Mouse (Mus musculus): ENCODE results near the gene Hectd3. TPM values are rescaled to one million over a fixed set of nuclear protein-coding genes. Genes with fewer than 3 reads are reported as not detected.

Hectd3 gene
- 19.9 TPM for polyA plus RNA-seq (2014; fragmentation: Illumina TruSeq; extraction: RNeasy Lipid Tissue Mini Kit (QIAGEN cat#74804); ENCODE audit: low read depth, low replicate concordance)

GRCm38 (mm10) chr4:116995131-116995797 lies at the start of gene Hectd3:
Gene Hectd3, plus strand, starts transcription at chr4:116995317.

GRCm38 (mm10) chr4:116993672-116994621 lies 1.2 kb upstream of the Hectd3 start, which contains the start of gene Urod:
Gene Urod, minus strand, starts transcription at chr4:116994413.

GRCm38 (mm10) chr4:117019206-117020134 lies 24.4 kb downstream of the Hectd3 start, which contains the start of gene Eif2b3:
Gene Eif2b3, plus strand, starts transcription at chr4:117019402.

Other genes starting within 250 kb of the Hectd3 start
- 45.2 TPM for gene Toe1, start 187.7 kb upstream of the Hectd3 start, polyA plus RNA-seq (2014; fragmentation: Illumina TruSeq; extraction: RNeasy Lipid Tissue Mini Kit (QIAGEN cat#74804); ENCODE audit: low read depth, low replicate concordance)
- gene Mutyh, start 187.6 kb upstream of the Hectd3 start, polyA plus RNA-seq (2014; fragmentation: Illumina TruSeq; extraction: RNeasy Lipid Tissue Mini Kit (QIAGEN cat#74804); ENCODE audit: low read depth, low replicate concordance): 6.7 TPM
- 47.0 TPM for gene Hpdl, start 173.6 kb upstream of the Hectd3 start, polyA plus RNA-seq (2014; fragmentation: Illumina TruSeq; extraction: RNeasy Lipid Tissue Mini Kit (QIAGEN cat#74804); ENCODE audit: low read depth, low replicate concordance)
- gene Zswim5, start 117.9 kb upstream of the Hectd3 start, polyA plus RNA-seq (2014; fragmentation: Illumina TruSeq; extraction: RNeasy Lipid Tissue Mini Kit (QIAGEN cat#74804); ENCODE audit: low read depth, low replicate concordance): 3.0 TPM
- gene Urod, start 904 bp upstream of the Hectd3 start, polyA plus RNA-seq (2014; fragmentation: Illumina TruSeq; extraction: RNeasy Lipid Tissue Mini Kit (QIAGEN cat#74804); ENCODE audit: low read depth, low replicate concordance): 123 TPM
- gene Eif2b3, start 24.1 kb downstream of the Hectd3 start, polyA plus RNA-seq (2014; fragmentation: Illumina TruSeq; extraction: RNeasy Lipid Tissue Mini Kit (QIAGEN cat#74804); ENCODE audit: low read depth, low replicate concordance): 23.1 TPM
- 31.8 TPM for gene Ptch2, start 100.8 kb downstream of the Hectd3 start, polyA plus RNA-seq (2014; fragmentation: Illumina TruSeq; extraction: RNeasy Lipid Tissue Mini Kit (QIAGEN cat#74804); ENCODE audit: low read depth, low replicate concordance)
- gene Btbd19, start 130.4 kb downstream of the Hectd3 start, polyA plus RNA-seq (2014; fragmentation: Illumina TruSeq; extraction: RNeasy Lipid Tissue Mini Kit (QIAGEN cat#74804); ENCODE audit: low read depth, low replicate concordance): 7.9 TPM
- gene Tctex1d4, start 131.5 kb downstream of the Hectd3 start, polyA plus RNA-seq (2014; fragmentation: Illumina TruSeq; extraction: RNeasy Lipid Tissue Mini Kit (QIAGEN cat#74804); ENCODE audit: low read depth, low replicate concordance): 11.7 TPM
- 6.5 TPM for gene Plk3, start 138.6 kb downstream of the Hectd3 start, polyA plus RNA-seq (2014; fragmentation: Illumina TruSeq; extraction: RNeasy Lipid Tissue Mini Kit (QIAGEN cat#74804); ENCODE audit: low read depth, low replicate concordance)
- 970 TPM for gene Rps8, start 160.9 kb downstream of the Hectd3 start, polyA plus RNA-seq (2014; fragmentation: Illumina TruSeq; extraction: RNeasy Lipid Tissue Mini Kit (QIAGEN cat#74804); ENCODE audit: low read depth, low replicate concordance)
- 6.8 TPM for gene Kif2c, start 187.3 kb downstream of the Hectd3 start, polyA plus RNA-seq (2014; fragmentation: Illumina TruSeq; extraction: RNeasy Lipid Tissue Mini Kit (QIAGEN cat#74804); ENCODE audit: low read depth, low replicate concordance)